Mouse (Mus musculus) induced T-regulatory cell, adult 2 months (primary cell): ENCODE measurements around the gene Usp20.
A peak's percentile ranks its signal among the peaks of the same experiment; 100 is the strongest.

Experiments
- DNase-seq: peaks from one replicate; pipeline ENCODE4 v3.0.0-alpha.2; 2012; ENCODE audit warnings: low read depth

Gene Usp20

DNA sequence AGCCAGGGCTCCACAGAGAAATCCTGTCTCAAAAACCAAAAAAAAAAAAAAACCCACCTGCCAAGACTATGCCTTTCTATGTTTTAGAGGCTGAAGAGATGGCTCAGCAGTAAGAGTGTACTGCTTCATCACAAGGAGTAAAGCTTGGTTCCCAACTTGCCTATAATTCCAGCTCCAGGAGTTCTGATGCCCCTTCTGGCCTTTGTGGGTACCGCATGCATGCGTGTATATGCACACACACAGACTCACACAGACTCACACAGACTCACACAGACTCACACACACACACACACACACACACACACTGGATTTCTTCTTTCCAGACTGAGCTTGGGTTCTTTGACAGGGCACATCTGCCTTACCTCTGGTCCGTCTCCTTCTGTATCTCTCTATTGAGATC is 58.0 kb downstream of the Usp20 start:
- no peak for DNase-seq

DNA sequence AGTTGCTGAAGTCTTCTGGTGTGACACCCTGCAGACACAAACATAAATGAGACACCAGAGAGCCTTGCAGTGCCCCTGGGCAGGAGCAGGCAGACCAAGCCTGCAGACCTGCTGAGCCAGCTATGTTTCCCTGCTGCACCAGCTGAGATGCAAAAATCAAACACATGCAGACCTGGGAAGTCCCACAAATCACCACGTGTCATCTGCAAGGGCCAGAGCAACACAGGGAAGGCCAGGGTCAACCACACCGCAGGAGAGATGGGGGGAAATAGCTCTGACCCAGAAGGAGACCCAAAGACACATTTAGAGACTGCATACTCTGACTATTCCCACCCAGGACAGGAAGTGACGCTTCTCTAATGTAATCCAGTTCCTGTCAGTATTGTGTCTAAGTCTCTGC is 58.4 kb downstream of the Usp20 start:
- no peak for DNase-seq

- no peak for DNase-seq
Observed at GRCm38 (mm10) chr2:31041386-31041785, 59.3 kb downstream of the Usp20 start.

- no peak for DNase-seq
Observed at GRCm38 (mm10) chr2:31042881-31043280, 60.8 kb downstream of the Usp20 start.

DNA sequence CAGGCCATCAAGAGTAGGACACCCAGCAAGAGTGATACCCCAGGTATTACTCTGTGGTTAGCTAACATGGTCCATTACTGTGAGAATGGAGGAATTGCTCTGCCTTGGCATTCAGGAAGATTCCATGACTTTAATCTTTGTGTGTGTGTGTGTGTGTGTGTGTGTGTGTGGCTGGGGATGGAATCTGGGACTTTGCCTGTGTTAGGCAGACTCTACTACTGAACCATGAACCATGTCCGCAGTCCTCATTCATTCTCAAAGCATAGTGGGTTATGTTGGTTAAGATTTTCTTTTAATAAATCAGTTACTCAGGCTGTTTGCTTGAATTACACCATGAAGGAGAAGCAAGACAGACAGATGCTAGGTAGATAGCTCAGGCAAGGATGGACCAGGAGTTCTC is 61.8 kb downstream of the Usp20 start:
- no peak for DNase-seq

- DNase-seq = no peak
Observed at GRCm38 (mm10) chr2:31048037-31048436, 66.0 kb downstream of the Usp20 start.

DNA sequence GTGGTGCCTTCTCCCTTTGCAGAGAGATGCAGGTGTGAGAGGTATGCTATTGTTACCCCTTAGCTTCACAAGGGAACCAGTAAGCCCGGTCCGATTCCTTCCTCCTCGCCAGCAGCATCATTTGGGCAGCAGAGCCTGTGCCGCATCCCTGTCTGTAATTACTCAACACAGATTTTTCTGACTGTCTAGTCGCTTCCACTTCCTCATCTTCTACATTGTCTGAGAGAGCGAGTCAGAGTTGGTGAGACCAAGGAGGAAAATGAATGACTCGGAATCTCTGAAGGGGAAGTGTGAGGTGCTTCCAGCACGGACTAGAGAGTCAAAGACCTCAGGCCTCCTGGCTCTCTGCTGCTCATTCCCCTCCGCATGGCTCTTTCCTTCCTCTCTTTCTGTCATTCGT is 70.4 kb downstream of the Usp20 start:
- DNase-seq = no peak

GRCm38 (mm10) chr2:31053426-31053825 is 71.3 kb downstream of the Usp20 start:
- DNase-seq = no peak

- DNase-seq = no peak
Observed at GRCm38 (mm10) chr2:31053851-31054340, 71.8 kb downstream of the Usp20 start.

DNA sequence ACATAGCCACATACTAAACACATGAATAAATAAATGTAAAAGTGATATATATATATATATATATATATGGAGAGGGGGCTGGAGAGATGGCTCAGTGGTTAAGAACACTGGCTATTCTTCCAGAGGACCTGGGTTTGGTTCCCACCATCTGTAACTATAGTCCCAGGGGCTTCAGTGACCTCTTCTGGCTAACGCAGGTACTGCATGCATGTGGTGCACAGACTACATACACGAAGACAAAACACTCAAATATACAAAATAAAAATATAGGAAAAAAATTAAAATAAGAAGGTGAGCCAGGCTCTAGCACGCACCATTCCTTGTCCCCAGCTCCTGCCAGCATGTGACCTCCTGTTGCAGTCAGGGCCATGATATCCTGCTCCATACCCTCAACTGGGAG is 74.0 kb downstream of the Usp20 start:
- DNase-seq = peak; percentile 55

GRCm38 (mm10) chr2:31057549-31058177 is 75.6 kb downstream of the Usp20 start:
- DNase-seq = no peak

GRCm38 (mm10) chr2:31058443-31058842 is 76.4 kb downstream of the Usp20 start:
- DNase-seq = no peak

- peak; percentile 84 for DNase-seq
Observed at GRCm38 (mm10) chr2:31060271-31060670, 78.2 kb downstream of the Usp20 start.

DNA sequence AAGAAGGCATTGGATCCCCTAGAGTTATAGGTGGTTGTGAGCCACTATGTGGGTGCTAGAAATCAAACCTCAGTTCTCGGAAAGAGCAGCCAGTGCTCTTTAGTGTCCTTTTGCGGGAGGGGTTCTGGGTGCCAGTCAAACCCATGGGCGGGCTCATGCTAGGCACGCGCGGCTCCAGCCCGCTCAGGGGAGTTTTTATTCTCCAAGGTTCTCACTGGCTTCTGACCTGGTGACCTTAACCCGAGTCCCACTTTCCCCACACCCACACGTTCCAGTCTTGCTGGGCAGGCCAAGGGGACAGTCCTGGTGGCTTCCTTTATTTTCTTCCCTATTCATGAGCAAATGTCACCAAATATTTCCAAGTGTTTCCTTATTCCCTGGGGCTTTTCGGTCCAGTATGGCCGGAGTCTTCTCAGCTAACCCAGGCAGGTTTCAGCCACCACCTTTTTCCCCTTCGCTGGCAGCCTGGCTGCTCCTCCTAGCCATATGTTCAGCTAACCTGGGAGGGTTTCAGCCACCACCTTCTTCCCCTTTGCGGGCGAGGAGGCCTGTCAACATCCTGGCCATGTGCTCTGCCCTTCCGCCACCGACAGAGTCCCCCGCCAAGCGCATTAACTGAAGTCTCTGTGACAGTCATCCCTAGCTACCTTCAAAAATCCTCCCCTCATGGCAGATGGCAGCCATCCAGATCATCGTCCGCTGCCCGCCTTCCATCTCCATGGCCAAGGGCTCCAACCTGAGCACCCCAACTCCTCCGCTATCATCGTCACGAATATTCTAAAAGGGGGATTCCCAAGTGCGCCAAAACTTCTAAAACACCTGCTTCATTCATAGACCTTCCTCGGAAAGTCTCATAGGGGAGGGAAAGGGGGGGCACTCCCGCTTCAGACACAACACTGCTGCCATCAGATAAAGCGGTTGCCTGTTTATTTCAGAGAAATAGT is 79.0 kb downstream of the Usp20 start:
- peak; percentile 95 for DNase-seq

- peak; percentile 91 for DNase-seq
Observed at GRCm38 (mm10) chr2:31061868-31062628, 80.0 kb downstream of the Usp20 start.

GRCm38 (mm10) chr2:31066019-31066789 is 84.1 kb downstream of the Usp20 start:
- no peak for DNase-seq

DNA sequence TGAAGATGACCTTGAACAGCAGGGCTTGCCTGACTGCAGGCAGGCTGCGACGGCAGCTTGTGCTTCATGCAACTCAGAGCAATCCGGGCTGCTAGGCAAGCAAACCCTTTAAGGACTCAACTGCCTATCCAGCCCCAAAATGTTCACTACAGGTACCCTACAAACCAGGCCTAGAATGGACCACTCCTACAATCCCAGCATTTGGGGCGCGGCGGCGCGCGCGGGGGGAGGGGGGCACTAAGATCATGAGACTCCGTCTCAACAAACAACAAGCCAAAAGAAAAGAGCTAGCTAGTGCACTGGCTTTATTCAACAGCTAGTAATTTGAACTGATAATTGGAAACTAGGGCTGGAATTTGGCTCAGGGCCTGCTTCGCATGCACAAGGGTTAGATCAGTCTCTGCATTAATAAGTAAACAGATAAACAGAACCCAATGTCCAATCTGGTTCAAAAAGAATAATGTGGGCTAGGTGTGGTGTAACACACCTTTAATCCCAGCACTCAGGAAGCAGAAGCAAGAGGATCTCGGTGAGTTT is 85.0 kb downstream of the Usp20 start:
- DNase-seq = no peak

DNA sequence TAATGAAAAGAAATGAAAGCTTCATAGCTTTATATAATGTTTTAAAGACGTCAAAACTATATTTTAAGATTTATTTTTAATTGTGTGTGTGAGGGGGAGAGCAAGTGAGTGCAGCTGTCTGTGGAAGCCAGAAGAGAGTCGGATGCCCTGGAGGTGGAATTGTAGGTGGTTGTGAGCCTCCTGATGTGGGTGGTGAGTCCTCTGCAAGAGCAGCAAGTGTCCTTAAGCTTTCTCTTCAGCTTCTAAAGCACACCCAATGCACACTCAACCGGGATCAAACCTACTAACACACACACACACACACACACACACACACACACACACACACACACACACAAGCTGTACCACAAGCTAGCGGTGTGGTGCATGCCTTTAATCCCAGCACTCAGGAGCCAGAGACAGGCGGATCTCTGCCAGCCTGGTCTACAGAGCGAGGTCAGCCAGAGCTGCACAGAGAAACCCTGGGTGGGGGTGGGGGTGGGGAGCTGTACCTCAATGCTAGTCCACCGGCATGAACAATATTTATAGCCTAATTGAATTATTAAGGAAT is 85.7 kb downstream of the Usp20 start:
- DNase-seq = no peak

GRCm38 (mm10) chr2:31068246-31069113 is 86.4 kb downstream of the Usp20 start:
- DNase-seq = no peak

- no peak for DNase-seq
Observed at GRCm38 (mm10) chr2:31069114-31069445, 87.0 kb downstream of the Usp20 start.
